Mouse (Mus musculus): ENCODE results near the gene Zfp281. TPM values are rescaled to one million over a fixed set of nuclear protein-coding genes. Genes with fewer than 3 reads are reported as not detected.
A peak's percentile ranks its signal among the peaks of the same experiment; 100 is the strongest.

Zfp281 gene
- polyA plus RNA-seq (2012; fragmentation: generic; extraction: Trizol), result 4.0 TPM

DNA sequence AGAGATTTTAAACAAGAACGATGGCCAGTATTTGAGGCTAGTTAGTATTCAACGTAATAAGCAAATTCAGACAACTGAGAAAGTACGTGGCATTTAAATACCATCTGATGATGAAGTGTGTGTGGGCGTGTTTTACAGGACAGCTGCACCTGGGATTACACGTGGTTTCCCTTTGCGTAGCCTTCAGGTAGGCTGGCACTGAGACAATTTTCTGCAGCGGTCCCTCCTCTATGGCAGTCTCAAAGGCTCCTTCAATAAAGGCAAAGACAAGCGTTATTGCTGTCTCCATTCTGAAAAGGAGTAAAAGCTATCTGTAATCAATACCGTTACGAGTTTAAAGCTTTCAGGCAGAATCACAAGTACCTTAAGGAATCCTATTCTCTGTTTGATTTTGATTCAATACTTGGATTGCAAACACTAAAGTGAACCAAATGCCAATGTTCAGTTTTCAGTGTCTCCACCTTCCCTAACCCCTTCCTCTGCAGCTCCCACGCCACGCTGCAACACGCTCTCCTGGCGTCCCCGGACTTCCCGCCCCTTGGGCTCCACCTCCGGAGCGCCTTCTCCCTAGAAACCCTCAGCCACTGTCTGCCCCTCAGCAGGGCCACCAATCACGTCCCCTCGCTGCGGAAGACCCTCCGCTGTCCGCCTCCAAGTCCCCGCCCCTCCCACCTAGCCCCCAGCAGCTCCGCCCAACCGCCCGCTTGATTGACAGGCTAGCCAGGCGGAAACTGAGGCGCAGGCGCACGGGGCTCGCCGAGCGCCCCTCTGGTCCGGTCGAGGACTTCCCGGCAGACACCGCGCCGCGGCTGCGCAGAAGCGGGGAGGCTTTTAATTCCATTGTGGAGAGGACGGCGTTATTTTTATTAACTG, at the start of gene Zfp281:
TSS of gene Zfp281 (plus strand) at position 756 of the 873 bp plus-strand sequence.
- peak within 1 kb of the TSS; percentile 83 for H3ac ChIP-seq (ENCODE audit: control insufficient read depth, insufficient read length)
- peaks cover 27% of the 10 kb centered on the region for H3K36me3 ChIP-seq (ENCODE audit: control insufficient read depth, insufficient read depth)
- peak within 1 kb of the TSS; percentile 75 for H3K4me2 ChIP-seq (ENCODE audit: low read depth)
- H3K4me3 ChIP-seq, result peak within 1 kb of the TSS; percentile 46
- H3K79me2 ChIP-seq (ENCODE audit: control insufficient read depth, insufficient read depth), result peaks cover 41% of the 10 kb centered on the region
- TF ChIP-seq USF1 (IDR thresholded peaks at IDR 0.05; ENCODE audit: low read depth) (no peak), POLR2A (IDR thresholded peaks at IDR 0.05; ENCODE audit: insufficient read length, low read depth) (peak; percentile 58), MYOD1 (IDR thresholded peaks at IDR 0.05; ENCODE audit: control insufficient read depth in 1 of 3, insufficient read length in 2 of 3, low read depth in 2 of 3) (peak in 1 of 3 experiments; percentile 9)
- no peaks in the 10 kb centered on the region for H3K27me3 ChIP-seq (ENCODE audit: control insufficient read depth, insufficient read depth, insufficient read length)

DNA sequence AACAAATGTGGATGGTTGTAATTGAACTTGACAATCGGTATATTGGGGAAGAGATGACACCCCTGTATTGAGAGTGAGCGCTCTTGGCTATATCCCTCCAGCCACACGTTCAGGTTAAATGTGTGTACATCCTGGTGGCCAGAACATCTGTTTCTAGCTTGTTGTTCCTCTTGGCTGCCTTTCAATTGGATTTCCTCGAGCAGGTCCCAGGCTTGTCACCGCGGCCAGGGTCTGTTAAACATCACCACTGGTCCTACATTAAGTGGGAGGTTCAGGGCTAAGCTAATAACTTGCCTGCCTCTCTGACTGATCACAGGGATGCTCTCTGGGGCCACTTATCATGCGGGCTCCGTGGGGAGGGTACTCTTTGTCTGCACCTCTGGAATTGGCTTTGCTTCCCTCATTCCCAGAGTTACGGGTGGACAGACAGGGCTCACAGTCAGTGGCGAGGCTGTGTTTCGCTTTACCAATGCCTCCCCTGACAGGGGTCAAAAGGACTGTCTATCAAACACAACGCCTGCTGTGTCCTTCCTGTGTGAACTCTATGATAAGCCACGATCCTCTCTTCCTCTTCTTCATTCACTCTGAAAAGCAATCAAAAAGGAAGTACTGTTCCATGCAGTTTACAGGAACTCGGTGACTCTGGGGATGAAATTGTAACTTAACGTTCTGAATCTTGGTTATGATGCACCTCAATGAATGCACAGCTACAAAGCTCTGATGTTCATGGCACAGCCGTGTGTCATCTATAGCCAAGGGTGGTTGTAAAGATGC, 46.6 kb upstream of the Zfp281 start:
- no peaks in the 10 kb centered on the region for H3K27me3 ChIP-seq (ENCODE audit: control insufficient read depth, insufficient read depth, insufficient read length)
- H3K36me3 ChIP-seq (ENCODE audit: control insufficient read depth, insufficient read depth), result no peaks in the 10 kb centered on the region
- no peaks in the 10 kb centered on the region for H3K79me2 ChIP-seq (ENCODE audit: control insufficient read depth, insufficient read depth)
- H3K4me3 ChIP-seq, result no peak overlapping the region
- H3ac ChIP-seq (ENCODE audit: control insufficient read depth, insufficient read length), result no peak overlapping the region
- no peak overlapping the region for H3K4me2 ChIP-seq (ENCODE audit: low read depth)
- TF ChIP-seq TCF12 (IDR thresholded peaks at IDR 0.05; ENCODE audit: insufficient read depth, poor library complexity, severe bottlenecking), result no peak
- TF ChIP-seq POLR2AphosphoS2 (IDR thresholded peaks at IDR 0.05; ENCODE audit: insufficient read length, low read depth), result no peak

DNA sequence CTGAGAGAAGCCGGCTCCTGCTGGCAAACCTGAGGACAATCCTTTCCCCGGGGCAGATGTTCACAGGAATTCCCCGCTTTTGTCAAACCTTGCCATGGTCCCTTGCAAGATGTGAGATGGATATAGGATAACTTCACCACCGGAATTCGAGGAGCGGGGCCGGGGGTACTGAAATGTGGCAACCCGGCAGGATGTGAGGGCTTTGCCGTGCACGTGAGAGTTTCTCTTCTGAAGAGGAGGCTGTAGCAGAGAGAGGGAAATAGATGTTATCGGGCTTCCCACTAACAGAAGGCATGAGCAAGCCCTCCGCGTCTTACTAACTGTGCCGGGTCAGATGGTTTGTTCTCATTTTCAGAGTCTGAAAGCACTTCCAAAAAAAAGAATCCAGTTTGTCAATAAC, 45.3 kb upstream of the Zfp281 start:
- no peaks in the 10 kb centered on the region for H3K27me3 ChIP-seq (ENCODE audit: control insufficient read depth, insufficient read depth, insufficient read length)
- TF ChIP-seq MAX (IDR thresholded peaks at IDR 0.05; ENCODE audit: low read depth) (no peak), CEBPB (IDR thresholded peaks at IDR 0.05; ENCODE audit: insufficient read depth, poor library complexity, severe bottlenecking) (no peak), REST (IDR thresholded peaks at IDR 0.05; ENCODE audit: insufficient read depth, insufficient read length) (no peak), MYOG (IDR thresholded peaks at IDR 0.05; ENCODE audit: control insufficient read depth in 1 of 3, insufficient read depth in 1 of 3, insufficient read length in 2 of 3, low read depth in 2 of 3) (no peak), TCF12 (IDR thresholded peaks at IDR 0.05; ENCODE audit: insufficient read depth, poor library complexity, severe bottlenecking) (no peak), POLR2AphosphoS2 (IDR thresholded peaks at IDR 0.05; ENCODE audit: insufficient read length, low read depth) (no peak), POLR2A (IDR thresholded peaks at IDR 0.05; ENCODE audit: insufficient read length, low read depth) (no peak), E2F4 (IDR thresholded peaks at IDR 0.05; ENCODE audit: insufficient read depth) (no peak), MYOD1 (IDR thresholded peaks at IDR 0.05; ENCODE audit: control insufficient read depth in 1 of 3, insufficient read length in 2 of 3, low read depth in 2 of 3) (no peak), USF1 (IDR thresholded peaks at IDR 0.05; ENCODE audit: low read depth) (no peak), SRF (IDR thresholded peaks at IDR 0.05; ENCODE audit: control insufficient read depth, insufficient read length, low read depth) (no peak), TCF3 (IDR thresholded peaks at IDR 0.05; ENCODE audit: insufficient read length, low read depth) (no peak)
- H3K4me3 ChIP-seq, result no peak overlapping the region
- no peak overlapping the region for H3ac ChIP-seq (ENCODE audit: control insufficient read depth, insufficient read length)
- no peaks in the 10 kb centered on the region for H3K36me3 ChIP-seq (ENCODE audit: control insufficient read depth, insufficient read depth)
- no peaks in the 10 kb centered on the region for H3K79me2 ChIP-seq (ENCODE audit: control insufficient read depth, insufficient read depth)
- H3K4me2 ChIP-seq (ENCODE audit: low read depth), result no peak overlapping the region

DNA sequence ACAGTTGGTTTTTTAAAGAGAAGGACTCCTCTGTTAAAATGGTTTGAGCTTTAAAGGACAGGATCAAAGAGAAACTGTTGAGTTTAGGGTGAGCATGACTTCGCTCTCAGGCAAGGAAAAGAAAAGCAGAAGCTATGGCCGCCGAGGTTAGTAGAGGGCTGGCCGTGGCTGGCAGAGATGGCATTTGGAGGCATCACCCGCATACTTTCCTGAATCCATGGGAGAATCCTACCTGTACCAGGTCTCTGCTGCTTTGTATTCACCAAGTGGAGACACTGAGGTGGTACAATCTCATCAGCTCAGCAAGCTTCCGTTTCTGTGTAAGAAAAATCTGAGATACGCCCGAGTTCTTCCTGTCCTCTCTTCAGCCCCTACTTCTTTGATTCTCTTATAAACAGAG, 44.4 kb upstream of the Zfp281 start:
- Histone ChIP-seq H3K27me3 (ENCODE audit: control insufficient read depth, insufficient read depth, insufficient read length) (no peaks in the 10 kb centered on the region), H3K36me3 (ENCODE audit: control insufficient read depth, insufficient read depth) (no peaks in the 10 kb centered on the region), H3K79me2 (ENCODE audit: control insufficient read depth, insufficient read depth) (no peaks in the 10 kb centered on the region), H3ac (ENCODE audit: control insufficient read depth, insufficient read length) (no peak overlapping the region), H3K4me2 (ENCODE audit: low read depth) (no peak overlapping the region), H3K4me3 (no peak overlapping the region)
- TF ChIP-seq MYOD1 (IDR thresholded peaks at IDR 0.05; ENCODE audit: control insufficient read depth in 1 of 3, insufficient read length in 2 of 3, low read depth in 2 of 3), result no peak
- TF ChIP-seq CEBPB (IDR thresholded peaks at IDR 0.05; ENCODE audit: insufficient read depth, poor library complexity, severe bottlenecking), result no peak
- no peak for TF ChIP-seq MAX (IDR thresholded peaks at IDR 0.05; ENCODE audit: low read depth)
- no peak for TF ChIP-seq E2F4 (IDR thresholded peaks at IDR 0.05; ENCODE audit: insufficient read depth)
- TF ChIP-seq MYOG (IDR thresholded peaks at IDR 0.05; ENCODE audit: control insufficient read depth in 1 of 3, insufficient read depth in 1 of 3, insufficient read length in 2 of 3, low read depth in 2 of 3), result no peak
- no peak for TF ChIP-seq REST (IDR thresholded peaks at IDR 0.05; ENCODE audit: insufficient read depth, insufficient read length)
- TF ChIP-seq POLR2A (IDR thresholded peaks at IDR 0.05; ENCODE audit: insufficient read length, low read depth), result no peak

DNA sequence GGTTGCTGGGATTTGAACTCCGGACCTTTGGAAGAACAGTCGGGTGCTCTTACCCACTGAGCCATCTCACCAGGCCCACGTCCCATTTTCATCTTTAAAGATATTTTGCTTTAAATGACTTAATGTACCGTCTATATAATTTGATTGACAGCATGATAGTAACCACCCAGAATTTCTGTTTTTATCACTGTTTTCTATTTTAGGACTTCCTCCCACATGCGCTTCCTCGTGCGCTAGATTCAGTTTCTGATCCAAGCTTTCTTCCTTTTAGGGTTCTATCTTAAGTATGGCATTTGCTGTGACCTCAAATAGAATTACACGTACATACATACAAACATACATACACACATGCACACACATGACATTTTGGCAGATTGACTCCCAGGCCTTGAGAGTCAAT, 42.9 kb upstream of the Zfp281 start:
- Histone ChIP-seq H3K4me3 (no peak overlapping the region), H3K36me3 (ENCODE audit: control insufficient read depth, insufficient read depth) (no peaks in the 10 kb centered on the region), H3K4me2 (ENCODE audit: low read depth) (no peak overlapping the region), H3K27me3 (ENCODE audit: control insufficient read depth, insufficient read depth, insufficient read length) (no peaks in the 10 kb centered on the region), H3ac (ENCODE audit: control insufficient read depth, insufficient read length) (no peak overlapping the region), H3K79me2 (ENCODE audit: control insufficient read depth, insufficient read depth) (no peaks in the 10 kb centered on the region)
- TF ChIP-seq TCF3 (IDR thresholded peaks at IDR 0.05; ENCODE audit: insufficient read length, low read depth) (no peak), POLR2AphosphoS2 (IDR thresholded peaks at IDR 0.05; ENCODE audit: insufficient read length, low read depth) (no peak), MYOG (IDR thresholded peaks at IDR 0.05; ENCODE audit: control insufficient read depth in 1 of 3, insufficient read depth in 1 of 3, insufficient read length in 2 of 3, low read depth in 2 of 3) (no peak), REST (IDR thresholded peaks at IDR 0.05; ENCODE audit: insufficient read depth, insufficient read length) (no peak), MAX (IDR thresholded peaks at IDR 0.05; ENCODE audit: low read depth) (no peak), CEBPB (IDR thresholded peaks at IDR 0.05; ENCODE audit: insufficient read depth, poor library complexity, severe bottlenecking) (no peak), USF1 (IDR thresholded peaks at IDR 0.05; ENCODE audit: low read depth) (no peak), TCF12 (IDR thresholded peaks at IDR 0.05; ENCODE audit: insufficient read depth, poor library complexity, severe bottlenecking) (no peak), MYOD1 (IDR thresholded peaks at IDR 0.05; ENCODE audit: control insufficient read depth in 1 of 3, insufficient read length in 2 of 3, low read depth in 2 of 3) (no peak), POLR2A (IDR thresholded peaks at IDR 0.05; ENCODE audit: insufficient read length, low read depth) (no peak), E2F4 (IDR thresholded peaks at IDR 0.05; ENCODE audit: insufficient read depth) (no peak)

Measured in myocyte (in vitro differentiated cells).